Mouse (Mus musculus) neural tube, embryonic 13.5 days (tissue): ENCODE measurements around the gene Hnrnpa3. TPM values are rescaled to one million over a fixed set of nuclear protein-coding genes. Genes with fewer than 3 reads are reported as not detected.

Experiments
- ATAC-seq: fragments of 200-750 bp; cut with Nextera tagmentation; 2 replicates; pipeline ENCODE4 v1.8.0; 2017; ENCODE audit warnings: low read depth, mild to moderate bottlenecking, moderate TSS enrichment, moderate library complexity
- H3K27ac ChIP-seq: fragments of 300-500 bp; sonication (generic); replicated peaks from 2 replicates; pipeline ENCODE4 v1.5.1; 2015; ENCODE audit warnings: moderate library complexity, mild to moderate bottlenecking, inconsistent platforms
- H3K27me3 ChIP-seq: fragments of 300-500 bp; sonication (generic); 2 replicates; pipeline ENCODE4 v1.6.1; 2015; ENCODE audit warnings: mild to moderate bottlenecking, inconsistent platforms
- H3K36me3 ChIP-seq: fragments of 300-500 bp; sonication (generic); 2 replicates; pipeline ENCODE4 v1.6.1; 2015; ENCODE audit warnings: mild to moderate bottlenecking, inconsistent platforms
- H3K4me1 ChIP-seq: fragments of 300-500 bp; sonication (generic); replicated peaks from 2 replicates; pipeline ENCODE4 v1.6.1; 2015; ENCODE audit warnings: inconsistent platforms
- H3K4me2 ChIP-seq: fragments of 300-500 bp; sonication (generic); 2 replicates; pipeline ENCODE4 v1.6.1; 2015; ENCODE audit warnings: inconsistent platforms, mild to moderate bottlenecking, moderate library complexity
- H3K4me3 ChIP-seq: fragments of 300-500 bp; sonication (generic); 2 replicates; pipeline ENCODE4 v1.5.1; 2015; ENCODE audit warnings: mild to moderate bottlenecking, inconsistent platforms
- H3K9ac ChIP-seq: fragments of 300-500 bp; sonication (generic); 2 replicates; pipeline ENCODE4 v1.6.1; 2015; ENCODE audit warnings: moderate library complexity, mild to moderate bottlenecking, inconsistent platforms
- H3K9me3 ChIP-seq: fragments of 300-500 bp; sonication (generic); 2 replicates; pipeline ENCODE4 v1.6.1; 2016; ENCODE audit warnings: inconsistent platforms
- WGBS: fragments of 180-500 bp; shearing (Covaris S2); methylation state at CpG from one replicate; pipeline ENCODE4 v1.1.7; 2015; 5-methylcytosine and 5-hydroxymethylcytosine counted together
- microRNA-seq: library from miRNA; unstranded; fragments of <30 nt; microRNA quantifications from one replicate; pipeline ENCODE4, GENCODE M21; 2016
- polyA plus RNA-seq: library from polyadenylated mRNA; unstranded; fragments of >200 nt; fragmentation: Nextera tagmentation; extraction: Ambion mirVana; gene quantifications from 2 replicates; pipeline ENCODE4 v1.2.1, GENCODE M21; 2015

Gene Hnrnpa3
- polyA plus RNA-seq, 1 experiment from 2014 or later = 219 TPM

DNA sequence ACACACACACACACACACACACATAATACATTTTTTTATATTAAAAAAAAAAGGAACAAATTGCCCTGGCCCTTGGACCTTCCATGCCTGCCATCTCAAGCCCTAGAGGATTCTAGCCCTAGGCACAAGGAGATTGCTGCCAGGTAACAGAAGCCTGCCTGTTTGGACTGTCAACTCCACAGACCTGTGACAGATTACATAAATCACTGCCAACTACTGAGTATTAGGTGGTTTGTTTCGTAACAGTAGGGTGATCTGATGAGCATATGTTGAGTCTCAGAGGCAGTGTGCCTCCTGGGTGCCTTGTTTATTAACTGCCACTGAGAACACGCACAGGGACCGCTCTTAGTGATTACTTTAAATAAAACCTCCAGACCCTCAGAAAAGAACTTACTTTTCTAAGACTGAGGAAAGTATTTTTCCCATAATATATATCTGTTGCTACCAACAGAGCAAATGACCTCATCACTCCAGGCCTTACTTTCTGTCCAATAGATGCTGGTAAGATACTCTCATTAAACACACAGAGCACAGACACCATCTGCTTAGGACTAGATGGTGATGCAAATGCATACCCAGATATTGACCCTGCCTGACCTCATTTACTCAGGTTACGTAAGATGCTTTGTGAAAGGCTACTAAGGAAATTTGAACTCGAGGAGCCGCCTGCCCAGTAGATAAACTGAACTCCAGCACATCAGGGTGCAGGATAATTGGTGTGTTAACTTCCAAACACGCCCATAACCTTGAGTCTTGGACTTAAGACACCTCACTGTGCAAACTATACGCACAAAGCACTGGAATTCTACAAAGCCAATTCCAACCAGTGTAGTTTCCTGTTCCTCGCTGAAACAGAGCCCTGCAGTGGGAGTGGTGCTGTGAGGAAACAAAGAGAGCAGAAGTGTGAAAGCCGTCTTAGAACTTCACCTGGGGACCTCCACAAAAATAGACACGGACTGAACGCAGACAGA is 57.3 kb downstream of the Hnrnpa3 start:
- no peak overlapping the region for H3K4me3 ChIP-seq
- no peaks in the 10 kb centered on the region for H3K27me3 ChIP-seq
- no peaks in the 10 kb centered on the region for H3K4me1 ChIP-seq
- no peaks in the 10 kb centered on the region for H3K9me3 ChIP-seq
- H3K36me3 ChIP-seq = no peaks in the 10 kb centered on the region
- 51% methylated on average over 12 of the region's 12 CpGs for WGBS
- no peak overlapping the region for H3K4me2 ChIP-seq
- H3K9ac ChIP-seq = no peak overlapping the region
- no peak overlapping the region for H3K27ac ChIP-seq
- ATAC-seq = no peak

Small RNA genes within 50 kb of the gene (microRNA-seq; reads per million reads assigned to microRNA genes)
- not detected for gene Gm24574

Other genes with a start within 250 kb of the Hnrnpa3 start
- 16.4 and 19.1 TPM in 2 replicates for gene Nfe2l2, start 45.4 kb downstream of the Hnrnpa3 start, polyA plus RNA-seq
- gene Agps, start 172.9 kb downstream of the Hnrnpa3 start, polyA plus RNA-seq = 36.5 and 42.2 TPM in 2 replicates